Mouse (Mus musculus) retina, postnatal 7 days (tissue): Measurements from ENCODE around the gene Gck.
"Not testable (repeated sequence)": the region's sequence is repeated elsewhere in the genome, so short reads cannot be mapped to it uniquely, and the experiment has no call there.

Source experiments
- DNase-seq: peaks from one replicate; pipeline ENCODE4 v3.0.0-alpha.2; 2012; ENCODE audit warnings: low read depth, low spot score

The Gck gene

GRCm38 (mm10) chr11:5954965-5955504 lies 5.2 kb upstream of the Gck start:
- DNase-seq: peak; percentile 32

- no peak for DNase-seq
These were observed 4.6 kb upstream of the Gck start for GRCm38 (mm10) chr11:5954435-5954834.

GRCm38 (mm10) chr11:5953130-5953765 lies 3.4 kb upstream of the Gck start:
- no peak for DNase-seq

GRCm38 (mm10) chr11:5952501-5952900 lies 2.6 kb upstream of the Gck start:
- DNase-seq: no peak

GRCm38 (mm10) chr11:5948546-5949250 lies 1.2 kb downstream of the Gck start:
- no peak for DNase-seq

GRCm38 (mm10) chr11:5947796-5948195 lies 2.1 kb downstream of the Gck start:
- no peak for DNase-seq

GRCm38 (mm10) chr11:5945096-5945495 lies 4.8 kb downstream of the Gck start:
- DNase-seq: no peak

- no peak for DNase-seq
These were observed 6.9 kb downstream of the Gck start for GRCm38 (mm10) chr11:5942966-5943365.

GRCm38 (mm10) chr11:5934531-5934930 lies 15.3 kb downstream of the Gck start:
- DNase-seq: not testable (repeated sequence)

- DNase-seq: not testable (repeated sequence)
These were observed 17.9 kb downstream of the Gck start for GRCm38 (mm10) chr11:5931947-5932346.

GRCm38 (mm10) chr11:5930578-5930977 lies 19.3 kb downstream of the Gck start:
- DNase-seq: no peak

GRCm38 (mm10) chr11:5926696-5927220 lies 23.1 kb downstream of the Gck start:
- no peak for DNase-seq

- DNase-seq: no peak
These were observed 25.2 kb downstream of the Gck start for GRCm38 (mm10) chr11:5924699-5925098.

GRCm38 (mm10) chr11:5920323-5920960 lies 29.4 kb downstream of the Gck start:
- DNase-seq: no peak

GRCm38 (mm10) chr11:5919606-5920005 lies 30.3 kb downstream of the Gck start:
- no peak for DNase-seq

- DNase-seq: no peak
These were observed 31.8 kb downstream of the Gck start for GRCm38 (mm10) chr11:5918111-5918510.

GRCm38 (mm10) chr11:5916178-5916548 lies 33.7 kb downstream of the Gck start:
- no peak for DNase-seq

- DNase-seq: no peak
These were observed 34.3 kb downstream of the Gck start for GRCm38 (mm10) chr11:5915429-5916177.

GRCm38 (mm10) chr11:5914940-5915339 lies 34.9 kb downstream of the Gck start:
- DNase-seq: no peak

- DNase-seq: peak; percentile 44
These were observed 35.9 kb downstream of the Gck start for GRCm38 (mm10) chr11:5913936-5914335.

- no peak for DNase-seq
These were observed 36.6 kb downstream of the Gck start for GRCm38 (mm10) chr11:5913256-5913655.

GRCm38 (mm10) chr11:5912635-5913034 lies 37.2 kb downstream of the Gck start:
- no peak for DNase-seq
